Mouse (Mus musculus) CH12.LX (cell line): ENCODE results near the gene Tspan10. TPM values are rescaled to one million over a fixed set of nuclear protein-coding genes. Genes with fewer than 3 reads are reported as not detected.

Experiments
- DNase-seq: peaks from one replicate; pipeline ENCODE4 v3.0.0-alpha.2; 2013; ENCODE audit errors: extremely low read depth
- H3K27ac ChIP-seq: 2 replicates; pipeline ENCODE4 v1.5.1; 2012; ENCODE audit warnings: low read depth, mild to moderate bottlenecking, control low read depth, moderate library complexity; ENCODE audit not compliant: insufficient read depth
- H3K27me3 ChIP-seq: replicated peaks from 2 replicates; pipeline ENCODE3; 2012; ENCODE audit warnings: inconsistent platforms
- H3K36me3 ChIP-seq, 2 experiments: replicated peaks in 1 of 2; 2 replicates each; pipeline versions ENCODE3 to v1.6.1; 2012; ENCODE audit warnings: inconsistent platforms in 1 of 2, low read length in 1 of 2, mild to moderate bottlenecking in 1 of 2, mixed read lengths in 1 of 2, moderate library complexity in 1 of 2; ENCODE audit not compliant: control insufficient read depth in 1 of 2, insufficient read depth in 1 of 2
- H3K4me1 ChIP-seq, 2 experiments: 2 replicates each; pipeline ENCODE4 v1.6.1; 2012; ENCODE audit warnings: inconsistent platforms in 1 of 2, moderate library complexity in 1 of 2; ENCODE audit not compliant: insufficient read depth in 2 of 2, control insufficient read depth in 1 of 2
- H3K4me2 ChIP-seq: 2 replicates; pipeline ENCODE4 v1.6.1; 2012; ENCODE audit warnings: low read depth, mild to moderate bottlenecking, control low read depth; ENCODE audit not compliant: poor library complexity, insufficient read depth, severe bottlenecking
- H3K4me3 ChIP-seq, 3 experiments: fragments of 150-350 bp in 1 of 3; sonication (generic) in 1 of 3; replicated peaks in 1 of 3; 2 replicates each; pipeline versions ENCODE3 to v1.5.1; 2011 to 2012; ENCODE audit warnings: low read depth in 2 of 3, low read length in 2 of 3, mild to moderate bottlenecking in 2 of 3, moderate library complexity in 2 of 3, control low read depth in 1 of 3, improper control_type of control experiment in 1 of 3, inconsistent platforms in 1 of 3, mixed read lengths in 1 of 3; ENCODE audit not compliant: poor library complexity in 1 of 3
- H3K79me2 ChIP-seq: replicated peaks from 2 replicates; pipeline ENCODE4 v1.6.1; 2012; ENCODE audit warnings: mild to moderate bottlenecking, moderate library complexity; ENCODE audit not compliant: control insufficient read depth, poor library complexity, insufficient read depth, severe bottlenecking; ENCODE audit errors: extremely low read depth
- H3K9ac ChIP-seq: 2 replicates; pipeline ENCODE4 v1.6.1; 2012; ENCODE audit warnings: low read depth, mild to moderate bottlenecking, control low read depth, moderate library complexity; ENCODE audit not compliant: insufficient read depth
- H3K9me3 ChIP-seq: replicated peaks from 2 replicates; pipeline ENCODE3; 2012; ENCODE audit warnings: low read length, inconsistent platforms, mixed read lengths
- BHLHE40 ChIP-seq: IDR thresholded peaks from 2 replicates; pipeline ENCODE4 v1.6.1; 2011; ENCODE audit warnings: mild to moderate bottlenecking, low read depth, low read length, improper control_type of control experiment
- CHD2 ChIP-seq: IDR thresholded peaks from 2 replicates; pipeline ENCODE4 v1.6.1; 2011; ENCODE audit warnings: low read length, improper control_type of control experiment
- CTCF ChIP-seq, 2 experiments: IDR thresholded peaks in 1 of 2; conservative IDR thresholded peaks in 1 of 2; 2 replicates each; pipeline ENCODE4 v1.5.1; 2011 to 2012; ENCODE audit warnings: low read depth in 2 of 2, low read length in 2 of 2, improper control_type of control experiment in 1 of 2, inconsistent platforms in 1 of 2, mild to moderate bottlenecking in 1 of 2, moderate library complexity in 1 of 2
- E2F4 ChIP-seq: IDR thresholded peaks from 2 replicates; pipeline ENCODE4 v1.6.1; 2011; ENCODE audit warnings: low read depth, low read length, improper control_type of control experiment; ENCODE audit not compliant: insufficient replicate concordance
- ELF1 ChIP-seq: IDR thresholded peaks from 2 replicates; pipeline ENCODE4 v1.6.1; 2014; ENCODE audit warnings: low read depth, mild to moderate bottlenecking, inconsistent platforms, low read length, improper control_type of control experiment
- ETS1 ChIP-seq: conservative IDR thresholded peaks from 2 replicates; pipeline ENCODE4 v1.6.1; 2012; ENCODE audit warnings: low read depth, mild to moderate bottlenecking, inconsistent platforms, low read length, improper control_type of control experiment, moderate library complexity
- GABPA ChIP-seq: IDR thresholded peaks from 2 replicates; pipeline ENCODE4 v1.6.1; 2012; ENCODE audit warnings: low read depth, low read length, improper control_type of control experiment, inconsistent platforms; ENCODE audit not compliant: insufficient replicate concordance
- HCFC1 ChIP-seq: IDR thresholded peaks from 2 replicates; pipeline ENCODE4 v1.6.1; 2012; ENCODE audit warnings: low read depth, mild to moderate bottlenecking, inconsistent platforms, low read length, improper control_type of control experiment
- IRF4 ChIP-seq: IDR thresholded peaks from 2 replicates; pipeline ENCODE4 v1.6.1; 2014; ENCODE audit warnings: low read depth, mild to moderate bottlenecking, inconsistent platforms, low read length, improper control_type of control experiment
- MAX ChIP-seq: IDR thresholded peaks from 2 replicates; pipeline ENCODE4 v1.6.1; 2011; ENCODE audit warnings: low read length, improper control_type of control experiment
- MYC ChIP-seq: IDR thresholded peaks from 2 replicates; pipeline ENCODE4 v1.6.1; 2011; ENCODE audit warnings: low read depth, mild to moderate bottlenecking, improper control_type of control experiment, low read length
- NELFE ChIP-seq: IDR thresholded peaks from 2 replicates; pipeline ENCODE4 v1.6.1; 2011; ENCODE audit warnings: low read depth, low read length, improper control_type of control experiment
- NRF1 ChIP-seq: IDR thresholded peaks from 2 replicates; pipeline ENCODE4 v1.6.1; 2014; ENCODE audit warnings: low read depth, mild to moderate bottlenecking, inconsistent platforms, low read length, improper control_type of control experiment, moderate library complexity
- PAX5 ChIP-seq: IDR thresholded peaks from 2 replicates; pipeline ENCODE4 v1.6.1; 2012; ENCODE audit warnings: low read length, inconsistent platforms, mixed read lengths
- POLR2A ChIP-seq: IDR thresholded peaks from 2 replicates; pipeline ENCODE4 v1.6.1; 2011; ENCODE audit warnings: low read depth, mild to moderate bottlenecking, improper control_type of control experiment, low read length
- POLR2AphosphoS2 ChIP-seq: IDR thresholded peaks from 2 replicates; pipeline ENCODE4 v1.6.1; 2011; ENCODE audit warnings: low read depth, low read length, improper control_type of control experiment
- RCOR1 ChIP-seq: conservative IDR thresholded peaks from 2 replicates; pipeline ENCODE4 v1.6.1; 2012; ENCODE audit warnings: low read depth, mild to moderate bottlenecking, inconsistent platforms, low read length, improper control_type of control experiment
- SMC3 ChIP-seq: IDR thresholded peaks from 2 replicates; pipeline ENCODE4 v1.6.1; 2011; ENCODE audit warnings: low read depth, low read length, improper control_type of control experiment
- UBTF ChIP-seq: IDR thresholded peaks from 2 replicates; pipeline ENCODE4 v1.6.1; 2012; ENCODE audit warnings: low read depth, mild to moderate bottlenecking, inconsistent platforms, low read length, improper control_type of control experiment, moderate library complexity
- ZC3H11A ChIP-seq: IDR thresholded peaks from 2 replicates; pipeline ENCODE4 v1.6.1; 2012; ENCODE audit warnings: low read depth, mild to moderate bottlenecking, inconsistent platforms, low read length, improper control_type of control experiment
- ZNF384 ChIP-seq: IDR thresholded peaks from 2 replicates; pipeline ENCODE4 v1.6.1; 2012; ENCODE audit warnings: low read depth, low read length, improper control_type of control experiment, inconsistent platforms
- dilution Hi-C: fragments of 300-500 bp; cut with MboI; formaldehyde crosslinking; loops from 2 replicates; pipeline ENCODE4 v1.14.3; 2020; ENCODE audit warnings: low sequenced_read_pairs; ENCODE audit not compliant: extremely low pct_unique_long_range_greater_than_20kb, extremely low pct_ligation_motif_present
- in situ Hi-C: fragments of 300-500 bp; cut with MboI; formaldehyde crosslinking; loops from 3 replicates; pipeline ENCODE4 v1.14.3; 2019; ENCODE audit warnings: low sequenced_read_pairs, low pct_ligation_motif_present, low pct_unique_long_range_greater_than_20kb, mixed read lengths
- polyA plus RNA-seq: library from polyadenylated mRNA; unstranded; fragments of >175 nt; gene quantifications from 2 replicates; pipeline ENCODE4 v1.2.1, GENCODE M21; 2012; ENCODE audit warnings: low read depth; ENCODE audit not compliant: insufficient read length
- total RNA-seq, 2 experiments: library from RNA; depleted of rRNA; stranded (reverse); fragments of 300-350 nt in 1 of 2; fragments of >200 nt in 1 of 2; gene quantifications; 2 replicates each; pipeline ENCODE4 v1.2.3; 2012 to 2014

Gene Tspan10
- total and polyA plus RNA-seq, 3 experiments = 0.08 to 0.31 (median 0.30) TPM

DNA sequence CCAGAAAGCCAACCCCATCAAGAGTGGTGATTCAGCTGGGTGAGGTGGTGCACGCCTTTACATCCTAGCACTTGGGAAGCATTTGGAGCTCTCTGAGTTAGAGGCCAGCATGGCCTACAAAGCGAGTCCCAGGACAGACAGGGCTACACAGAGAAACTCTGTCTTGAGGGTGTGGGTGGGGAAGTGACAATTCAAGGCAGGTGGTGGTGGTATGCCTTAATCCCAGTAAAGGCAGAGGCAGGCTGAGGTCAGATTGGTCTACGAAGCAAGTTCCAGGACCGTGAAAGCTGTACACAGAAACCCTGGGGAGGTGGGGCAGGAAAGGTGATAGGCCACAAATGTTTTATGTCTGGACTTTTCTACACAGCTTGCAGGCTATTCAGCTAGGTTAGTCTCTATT lies 12.5 kb downstream of the Tspan10 start:
- in situ Hi-C loops (no loop called here), dilution Hi-C loops (no loop called here)
- Histone ChIP-seq H3K9ac (no peak overlapping the region), H3K4me2 (no peak overlapping the region), H3K27me3 (no peaks in the 10 kb centered on the region), H3K4me3 (no peak overlapping the region), H3K4me1 (peaks cover 6 to 23% of the 10 kb centered on the region in 2 experiments), H3K79me2 (peaks cover 20% of the 10 kb centered on the region), H3K9me3 (no peaks in the 10 kb centered on the region), H3K27ac (no peak overlapping the region), H3K36me3 (peaks cover 10 to 35% of the 10 kb centered on the region in 2 experiments)
- no peak for TF ChIP-seq NELFE
- TF ChIP-seq MYC = no peak
- no peak for TF ChIP-seq BHLHE40
- no peak for TF ChIP-seq ZNF384
- TF ChIP-seq UBTF = no peak
- no peak for TF ChIP-seq GABPA
- no peak for DNase-seq

GRCm38 (mm10) chr11:120455413-120455812 lies 13.0 kb downstream of the Tspan10 start:
- no peak overlapping the region for H3K4me3 ChIP-seq
- H3K27ac ChIP-seq = no peak overlapping the region
- no peak for DNase-seq
- TF ChIP-seq CTCF (conservative IDR thresholded peaks at IDR 0.05 in 1 of 2, IDR thresholded peaks at IDR 0.05 in 1 of 2; ENCODE audit: low read depth in 2 of 2, low read length in 2 of 2) = no peak
- no peak for TF ChIP-seq NRF1
- TF ChIP-seq NELFE = no peak
- TF ChIP-seq CHD2 = no peak
- no peak for TF ChIP-seq ETS1
- no peak for TF ChIP-seq ELF1
- TF ChIP-seq SMC3 = no peak
- no peak for TF ChIP-seq POLR2A
- TF ChIP-seq POLR2AphosphoS2 = no peak
- TF ChIP-seq ZC3H11A = no peak
- TF ChIP-seq E2F4 = no peak
- TF ChIP-seq RCOR1 = no peak
- TF ChIP-seq MAX = no peak
- no peak for TF ChIP-seq IRF4
- no peak for TF ChIP-seq HCFC1
- TF ChIP-seq PAX5 = no peak
- no peak overlapping the region for H3K9ac ChIP-seq
- in situ Hi-C loops = no loop called here
- H3K4me2 ChIP-seq = no peak overlapping the region
- H3K79me2 ChIP-seq = peaks cover 23% of the 10 kb centered on the region
- peaks cover 13 to 37% of the 10 kb centered on the region in 2 experiments for H3K36me3 ChIP-seq
- no peaks in the 10 kb centered on the region for H3K27me3 ChIP-seq
- dilution Hi-C loops = no loop called here
- peaks cover 9 to 26% of the 10 kb centered on the region in 2 experiments for H3K4me1 ChIP-seq
- no peaks in the 10 kb centered on the region for H3K9me3 ChIP-seq
